Mouse (Mus musculus) kidney, adult 2 months (tissue): ENCODE data around the gene Akap1.

Experiments used
- CTCF ChIP-seq: fragments of 200-500 bp; conservative IDR thresholded peaks from 2 replicates; pipeline ENCODE4 v1.5.1; 2011; ENCODE audit warnings: low read depth, mild to moderate bottlenecking, control low read depth, low read length, moderate library complexity, mixed read lengths; ENCODE audit not compliant: insufficient read depth, insufficient read length
- POLR2A ChIP-seq: fragments of 200-500 bp; IDR thresholded peaks from one replicate; pipeline ENCODE4 v1.6.1; 2011; ENCODE audit warnings: low read depth, low read length, control low read depth

- no peak for TF ChIP-seq CTCF
- no peak for TF ChIP-seq POLR2A
Observed at GRCm38 (mm10) chr11:88820253-88820652, 44.1 kb downstream of the Akap1 start.
